Mouse (Mus musculus) embryonic facial prominence, embryonic 13.5 days (tissue): ENCODE measurements around the gene Ddx54. TPM values are rescaled to one million over a fixed set of nuclear protein-coding genes. Genes with fewer than 3 reads are reported as not detected.

Experiments
- ATAC-seq: fragments of 200-750 bp; cut with Nextera tagmentation; 2 replicates; pipeline ENCODE4 v1.8.0; 2017; ENCODE audit warnings: low read depth; ENCODE audit not compliant: insufficient number of reproducible peaks, insufficient read depth, low FRiP score, low TSS enrichment
- H3K27ac ChIP-seq: fragments of 300-500 bp; sonication (generic); 2 replicates; pipeline ENCODE4 v1.5.1; 2015; ENCODE audit warnings: moderate library complexity, mild to moderate bottlenecking, inconsistent platforms
- H3K27me3 ChIP-seq: fragments of 300-500 bp; sonication (generic); 2 replicates; pipeline ENCODE4 v1.6.1; 2015; ENCODE audit warnings: mild to moderate bottlenecking, inconsistent platforms
- H3K36me3 ChIP-seq: fragments of 300-500 bp; sonication (generic); 2 replicates; pipeline ENCODE4 v1.6.1; 2015; ENCODE audit warnings: mild to moderate bottlenecking, inconsistent platforms
- H3K4me1 ChIP-seq: fragments of 300-500 bp; sonication (generic); 2 replicates; pipeline ENCODE4 v1.6.1; 2015; ENCODE audit warnings: inconsistent platforms
- H3K4me2 ChIP-seq: fragments of 300-500 bp; sonication (generic); 2 replicates; pipeline ENCODE4 v1.6.1; 2015; ENCODE audit warnings: moderate library complexity, mild to moderate bottlenecking, inconsistent platforms
- H3K4me3 ChIP-seq: fragments of 300-500 bp; sonication (generic); 2 replicates; pipeline ENCODE4 v1.5.1; 2015; ENCODE audit warnings: mild to moderate bottlenecking, inconsistent platforms
- H3K9ac ChIP-seq: fragments of 300-500 bp; sonication (generic); 2 replicates; pipeline ENCODE4 v1.6.1; 2015; ENCODE audit warnings: mild to moderate bottlenecking, inconsistent platforms
- H3K9me3 ChIP-seq: fragments of 300-500 bp; sonication (generic); 2 replicates; pipeline ENCODE4 v1.6.1; 2016; ENCODE audit warnings: inconsistent platforms
- WGBS: fragments of 180-500 bp; shearing (Covaris S2); methylation state at CpG from one replicate; pipeline ENCODE4 v1.1.7; 2015; ENCODE audit warnings: mixed read lengths; 5-methylcytosine and 5-hydroxymethylcytosine counted together
- polyA plus RNA-seq: library from polyadenylated mRNA; unstranded; fragments of >200 nt; fragmentation: Nextera tagmentation; extraction: Ambion mirVana; gene quantifications from 2 replicates; pipeline ENCODE4 v1.2.1, GENCODE M21; 2015

Ddx54 gene
- polyA plus RNA-seq, 1 experiment from 2014 or later: 45.6 TPM

- H3K9me3 ChIP-seq: no peaks in the 10 kb centered on the region
- 4% methylated on average over 21 of the region's 21 CpGs for WGBS
- H3K4me3 ChIP-seq: peak overlapping the region; percentile 33
- H3K27me3 ChIP-seq: peaks cover 70% of the 10 kb centered on the region
- H3K36me3 ChIP-seq: no peaks in the 10 kb centered on the region
- H3K4me1 ChIP-seq: peaks cover 11% of the 10 kb centered on the region
- peak overlapping the region; percentile 51 for H3K4me2 ChIP-seq
- peak overlapping the region; percentile 46; the same call in 1 of the 2 replicates for H3K9ac ChIP-seq
- ATAC-seq: peak; percentile 32; the same call in 1 of the 2 replicates
- no peak overlapping the region for H3K27ac ChIP-seq
Measured at GRCm38 (mm10) chr5:120649374-120649933, 36.9 kb downstream of the Ddx54 start.

DNA sequence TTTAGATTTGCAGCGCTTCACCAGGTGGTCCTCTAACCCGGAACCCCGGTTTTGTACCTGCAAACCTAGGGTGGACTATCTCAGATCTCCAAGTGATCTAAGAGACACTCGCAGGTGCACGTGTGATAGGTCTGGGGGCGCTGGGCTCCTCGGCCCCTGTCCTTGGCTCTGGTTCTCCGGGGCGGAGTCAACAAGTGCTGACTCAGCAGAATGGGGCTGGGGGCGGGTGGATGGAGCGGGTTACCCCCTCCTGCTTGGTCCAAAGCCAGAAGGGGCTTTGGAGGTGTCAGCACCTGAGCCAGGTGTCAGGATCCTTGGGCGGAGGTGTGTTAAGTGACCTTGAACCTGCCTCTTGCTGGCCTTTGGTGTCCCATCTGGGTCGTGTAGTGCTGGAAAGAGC, 37.4 kb downstream of the Ddx54 start:
- no peaks in the 10 kb centered on the region for H3K9me3 ChIP-seq
- H3K9ac ChIP-seq: no peak overlapping the region
- no peaks in the 10 kb centered on the region for H3K36me3 ChIP-seq
- H3K27ac ChIP-seq: no peak overlapping the region
- no peak for ATAC-seq
- H3K4me3 ChIP-seq: no peak overlapping the region
- H3K27me3 ChIP-seq: peaks cover 70% of the 10 kb centered on the region
- WGBS: 22% methylated on average over 13 of the region's 13 CpGs
- no peak overlapping the region for H3K4me2 ChIP-seq
- H3K4me1 ChIP-seq: peaks cover 11% of the 10 kb centered on the region

DNA sequence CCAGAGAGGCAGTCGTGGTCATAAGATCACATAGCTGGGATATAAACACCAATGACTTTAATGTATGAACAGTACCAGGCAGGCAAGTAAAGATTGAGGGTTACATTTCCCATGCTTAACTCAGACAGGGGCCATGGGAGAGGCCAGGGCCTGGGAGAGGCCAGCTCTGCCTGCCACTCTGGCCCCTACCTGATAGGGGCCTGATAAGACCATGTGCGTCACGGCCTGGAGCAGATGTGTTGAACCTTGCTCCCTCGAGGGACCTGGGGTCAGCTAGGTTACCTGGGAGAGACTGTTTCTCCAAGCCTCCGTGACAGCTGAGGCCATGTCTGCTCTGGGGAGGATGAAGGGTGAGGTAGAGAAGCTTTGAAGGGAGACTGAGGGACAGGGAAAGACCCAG, 38.7 kb downstream of the Ddx54 start:
- no peak overlapping the region for H3K9ac ChIP-seq
- H3K36me3 ChIP-seq: no peaks in the 10 kb centered on the region
- H3K9me3 ChIP-seq: no peaks in the 10 kb centered on the region
- H3K4me3 ChIP-seq: no peak overlapping the region
- peaks cover 11% of the 10 kb centered on the region for H3K4me1 ChIP-seq
- no peak for ATAC-seq
- peaks cover 67% of the 10 kb centered on the region for H3K27me3 ChIP-seq
- H3K27ac ChIP-seq: no peak overlapping the region
- WGBS: 63% methylated on average over 5 of the region's 5 CpGs
- H3K4me2 ChIP-seq: no peak overlapping the region

DNA sequence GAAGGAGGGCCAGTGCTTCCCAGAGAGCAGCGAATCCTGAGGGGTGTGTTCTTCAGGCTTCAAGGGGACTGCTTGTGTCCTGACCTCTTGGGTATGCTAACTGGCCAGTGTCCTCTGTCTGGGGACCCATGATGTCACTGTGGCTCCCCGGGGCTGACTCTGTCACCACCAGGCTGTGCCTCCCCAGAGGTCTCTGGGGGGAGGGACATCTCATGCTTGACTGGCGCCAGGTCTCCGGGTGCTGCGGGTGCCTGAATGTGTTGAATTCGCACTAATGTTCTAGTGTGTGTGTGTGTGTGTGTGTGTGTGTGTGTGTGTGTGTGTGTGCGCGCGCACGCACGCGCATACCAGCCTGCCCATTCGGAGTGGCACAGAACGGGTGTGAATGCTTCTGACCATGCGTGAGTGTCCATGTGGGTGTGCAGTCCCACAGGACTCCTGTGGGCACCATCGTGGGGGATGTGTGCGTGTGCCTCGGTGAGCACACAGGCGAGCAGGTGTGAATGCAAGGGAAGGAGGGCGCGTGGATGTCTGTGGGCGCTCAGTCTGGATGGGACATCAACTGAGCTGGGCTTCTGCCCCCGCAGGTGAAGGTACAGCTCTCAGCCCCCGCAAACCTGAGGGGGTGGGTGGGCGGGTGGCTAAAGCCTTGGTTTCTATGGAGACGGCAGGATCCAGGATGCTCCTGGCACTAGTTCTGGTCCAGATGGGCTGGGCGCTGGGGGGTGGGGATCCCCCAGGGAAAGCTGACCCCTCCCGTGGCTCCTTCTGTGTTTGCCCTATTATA, 40.6 kb downstream of the Ddx54 start:
- H3K4me3 ChIP-seq: no peak overlapping the region
- H3K9ac ChIP-seq: no peak overlapping the region
- peaks cover 54% of the 10 kb centered on the region for H3K27me3 ChIP-seq
- H3K27ac ChIP-seq: no peak overlapping the region
- peaks cover 11% of the 10 kb centered on the region for H3K4me1 ChIP-seq
- WGBS: 82% methylated on average over 28 of the region's 28 CpGs
- ATAC-seq: no peak
- H3K9me3 ChIP-seq: no peaks in the 10 kb centered on the region
- H3K4me2 ChIP-seq: no peak overlapping the region
- no peaks in the 10 kb centered on the region for H3K36me3 ChIP-seq

DNA sequence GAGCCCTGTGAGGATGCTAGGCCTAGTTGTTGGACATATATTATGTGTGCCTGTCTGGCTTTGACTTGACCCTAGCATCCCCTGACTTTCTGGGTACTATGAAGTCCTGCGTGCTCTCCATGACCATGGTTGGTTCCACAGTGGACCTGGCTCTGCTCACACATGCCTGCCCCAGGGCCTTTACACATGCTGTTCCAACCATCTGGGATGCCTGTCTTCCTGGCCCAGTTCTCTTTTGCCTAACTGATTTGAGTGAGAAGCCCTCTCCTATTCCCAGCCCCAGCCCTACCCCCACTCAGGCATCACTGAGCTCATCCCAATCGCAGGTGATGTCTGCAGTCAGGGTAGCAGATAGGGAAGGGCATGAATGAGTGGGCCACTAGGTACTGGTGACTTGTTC, 41.3 kb downstream of the Ddx54 start:
- Histone ChIP-seq H3K4me2 (no peak overlapping the region), H3K27me3 (peaks cover 46% of the 10 kb centered on the region), H3K27ac (no peak overlapping the region), H3K4me3 (no peak overlapping the region), H3K9ac (no peak overlapping the region), H3K4me1 (peaks cover 5% of the 10 kb centered on the region), H3K36me3 (no peaks in the 10 kb centered on the region), H3K9me3 (no peaks in the 10 kb centered on the region)
- WGBS: 80% methylated on average over 2 of the region's 2 CpGs
- ATAC-seq: no peak

DNA sequence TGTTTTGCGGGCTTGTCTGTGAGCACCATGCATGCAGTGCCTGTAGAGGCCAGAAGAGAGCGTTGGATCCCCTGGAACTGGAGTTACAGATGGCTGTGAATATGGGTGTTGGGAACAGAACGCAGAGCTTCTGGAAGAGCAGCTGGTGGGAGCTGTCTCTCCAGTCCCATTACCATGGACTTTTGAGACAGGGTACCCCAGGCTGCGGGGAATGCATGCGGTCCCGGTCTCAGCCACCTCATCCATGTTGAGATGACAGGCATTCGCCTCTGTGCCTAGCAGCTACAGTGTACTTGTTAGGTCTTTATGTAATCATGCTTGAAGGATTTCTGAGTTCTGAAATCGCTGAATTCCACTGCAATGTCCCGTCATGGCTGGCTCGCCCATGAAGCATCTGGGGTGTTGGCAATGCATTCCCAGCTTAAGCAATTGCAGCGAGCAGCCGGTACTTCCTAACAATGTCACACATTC, 43.8 kb downstream of the Ddx54 start:
- 79% methylated on average over 12 of the region's 12 CpGs for WGBS
- no peak overlapping the region for H3K4me3 ChIP-seq
- H3K27me3 ChIP-seq: peaks cover 22% of the 10 kb centered on the region
- H3K4me1 ChIP-seq: no peaks in the 10 kb centered on the region
- H3K27ac ChIP-seq: no peak overlapping the region
- H3K4me2 ChIP-seq: no peak overlapping the region
- H3K9ac ChIP-seq: no peak overlapping the region
- no peaks in the 10 kb centered on the region for H3K9me3 ChIP-seq
- no peaks in the 10 kb centered on the region for H3K36me3 ChIP-seq
- no peak for ATAC-seq

DNA sequence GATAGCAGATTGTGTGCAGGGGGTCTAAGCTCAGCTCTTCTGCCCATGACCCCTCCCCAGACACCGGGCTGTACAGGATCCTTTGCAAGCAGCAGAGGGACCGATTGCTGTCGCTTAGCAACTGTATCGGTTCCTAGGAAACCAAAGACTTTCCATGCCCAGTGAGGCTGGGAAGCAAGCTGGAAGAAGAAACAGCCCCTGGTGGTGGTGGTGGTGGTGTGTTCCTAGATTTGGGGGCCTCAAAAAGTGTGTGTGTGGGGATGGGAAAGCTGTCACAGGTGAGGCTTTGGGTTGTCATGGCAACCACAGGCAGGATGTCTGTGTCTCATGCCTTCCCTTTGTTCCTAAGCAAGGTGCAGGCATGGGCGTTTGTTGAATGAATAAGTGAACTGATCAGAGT, 48.3 kb downstream of the Ddx54 start:
- Histone ChIP-seq H3K9me3 (no peaks in the 10 kb centered on the region), H3K4me2 (no peak overlapping the region), H3K27ac (no peak overlapping the region), H3K27me3 (peaks cover 13% of the 10 kb centered on the region), H3K9ac (no peak overlapping the region), H3K36me3 (no peaks in the 10 kb centered on the region), H3K4me3 (no peak overlapping the region), H3K4me1 (no peaks in the 10 kb centered on the region)
- ATAC-seq: no peak
- WGBS: 64% methylated on average over 5 of the region's 5 CpGs

GRCm38 (mm10) chr5:120664888-120665287, 52.3 kb downstream of the Ddx54 start:
- Histone ChIP-seq H3K4me1 (no peaks in the 10 kb centered on the region), H3K36me3 (no peaks in the 10 kb centered on the region), H3K9me3 (no peaks in the 10 kb centered on the region), H3K4me3 (no peak overlapping the region), H3K9ac (no peak overlapping the region), H3K4me2 (no peak overlapping the region), H3K27ac (no peak overlapping the region), H3K27me3 (peaks cover 22% of the 10 kb centered on the region)
- 54% methylated on average over 2 of the region's 2 CpGs for WGBS
- no peak for ATAC-seq

DNA sequence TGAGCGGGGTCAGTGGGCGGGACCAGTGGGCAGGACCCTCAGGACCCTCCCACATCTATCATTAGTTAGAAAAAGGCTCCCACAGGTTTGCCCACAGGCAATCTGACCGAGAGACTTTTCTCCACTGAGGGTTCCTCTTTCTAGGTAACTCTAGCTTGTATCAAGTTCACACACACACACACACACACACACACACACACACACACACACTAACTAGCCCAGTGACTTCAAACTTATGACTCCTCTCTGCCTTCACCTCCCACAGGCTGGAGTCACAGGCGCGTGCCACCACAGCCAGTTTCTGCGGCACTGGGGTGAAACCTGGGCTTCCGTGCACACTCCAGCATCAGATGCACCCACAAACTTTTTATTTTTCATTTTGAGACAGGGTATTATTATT, 56.2 kb downstream of the Ddx54 start:
- no peaks in the 10 kb centered on the region for H3K4me1 ChIP-seq
- WGBS: 67% methylated on average over 7 of the region's 7 CpGs
- H3K9ac ChIP-seq: no peak overlapping the region
- H3K4me3 ChIP-seq: no peak overlapping the region
- H3K27me3 ChIP-seq: peaks cover 17% of the 10 kb centered on the region
- H3K9me3 ChIP-seq: no peaks in the 10 kb centered on the region
- no peak overlapping the region for H3K27ac ChIP-seq
- no peaks in the 10 kb centered on the region for H3K36me3 ChIP-seq
- ATAC-seq: no peak
- no peak overlapping the region for H3K4me2 ChIP-seq

GRCm38 (mm10) chr5:120670132-120670531, 57.6 kb downstream of the Ddx54 start:
- no peaks in the 10 kb centered on the region for H3K36me3 ChIP-seq
- no peak overlapping the region for H3K4me2 ChIP-seq
- peaks cover 17% of the 10 kb centered on the region for H3K27me3 ChIP-seq
- no peak for ATAC-seq
- no peaks in the 10 kb centered on the region for H3K9me3 ChIP-seq
- peaks cover 6% of the 10 kb centered on the region for H3K4me1 ChIP-seq
- no peak overlapping the region for H3K27ac ChIP-seq
- H3K4me3 ChIP-seq: no peak overlapping the region
- 86% methylated on average over 7 of the region's 7 CpGs for WGBS
- H3K9ac ChIP-seq: no peak overlapping the region

DNA sequence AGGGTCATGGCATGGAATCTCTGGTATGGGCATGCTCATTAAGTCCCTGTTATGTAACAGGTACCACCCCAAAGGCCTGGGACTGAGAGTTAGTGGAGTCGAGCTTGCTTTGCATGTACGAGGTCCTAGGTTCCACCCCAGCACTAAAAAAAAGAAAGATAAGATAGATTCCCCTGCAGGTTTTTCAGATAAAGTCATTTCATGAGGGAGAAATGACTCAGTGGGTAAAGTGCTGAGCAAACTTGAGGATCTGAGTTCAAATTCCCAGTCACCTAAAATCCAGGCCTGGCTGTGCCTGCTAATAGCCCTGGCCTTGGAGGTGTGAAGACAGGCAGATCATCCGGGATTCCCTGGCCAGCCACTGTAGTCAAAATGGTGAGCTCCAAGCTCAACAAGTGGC, 59.3 kb downstream of the Ddx54 start:
- Histone ChIP-seq H3K27ac (no peak overlapping the region), H3K4me1 (peaks cover 6% of the 10 kb centered on the region), H3K4me2 (no peak overlapping the region), H3K9ac (no peak overlapping the region), H3K27me3 (0 out of 2 replicates have a peak, but pooled peaks cover 5% of the 10 kb centered on the region), H3K36me3 (no peaks in the 10 kb centered on the region), H3K9me3 (no peaks in the 10 kb centered on the region), H3K4me3 (no peak overlapping the region)
- ATAC-seq: no peak
- 81% methylated on average over 3 of the region's 3 CpGs for WGBS

- H3K9me3 ChIP-seq: no peaks in the 10 kb centered on the region
- H3K4me2 ChIP-seq: no peak overlapping the region
- no peak overlapping the region for H3K9ac ChIP-seq
- H3K4me1 ChIP-seq: peaks cover 6% of the 10 kb centered on the region
- no peak for ATAC-seq
- no peaks in the 10 kb centered on the region for H3K36me3 ChIP-seq
- H3K4me3 ChIP-seq: no peak overlapping the region
- H3K27me3 ChIP-seq: no peaks in the 10 kb centered on the region
- H3K27ac ChIP-seq: no peak overlapping the region
- 13% methylated on average over 12 of the region's 12 CpGs for WGBS
Measured at GRCm38 (mm10) chr5:120673626-120674025, 61.1 kb downstream of the Ddx54 start.
